Mouse (Mus musculus) hindbrain, embryonic 10.5 days (tissue): ENCODE results near the gene Cmtm4. TPM values are rescaled to one million over a fixed set of nuclear protein-coding genes. Genes with fewer than 3 reads are reported as not detected.

ENCODE experiments used
- DNase-seq: peaks from one replicate; pipeline ENCODE4 v3.0.0-alpha.2; 2017; ENCODE audit warnings: low spot score
- H3K27ac ChIP-seq: fragments of 300-500 bp; sonication (generic); 2 replicates; pipeline ENCODE4 v1.5.1; 2016; ENCODE audit warnings: mild to moderate bottlenecking, moderate library complexity
- H3K27me3 ChIP-seq: fragments of 300-500 bp; sonication (generic); 2 replicates; pipeline ENCODE4 v1.6.1; 2016; ENCODE audit warnings: mild to moderate bottlenecking; ENCODE audit not compliant: poor library complexity, insufficient read depth, severe bottlenecking
- H3K36me3 ChIP-seq: fragments of 300-500 bp; sonication (generic); 2 replicates; pipeline ENCODE4 v1.6.1; 2016; ENCODE audit warnings: mild to moderate bottlenecking, moderate library complexity
- H3K4me1 ChIP-seq: fragments of 300-500 bp; sonication (generic); replicated peaks from 2 replicates; pipeline ENCODE4 v1.6.1; 2016; ENCODE audit warnings: mild to moderate bottlenecking
- H3K4me3 ChIP-seq: fragments of 300-500 bp; sonication (generic); 2 replicates; pipeline ENCODE4 v1.5.1; 2016; ENCODE audit warnings: mild to moderate bottlenecking, moderate library complexity
- H3K9me3 ChIP-seq: fragments of 300-500 bp; sonication (generic); 2 replicates; pipeline ENCODE4 v1.6.1; 2016; ENCODE audit warnings: mild to moderate bottlenecking, moderate library complexity
- WGBS: fragments of 180-500 bp; shearing (Covaris S2); methylation state at CpG from one replicate; pipeline ENCODE4 v1.1.7; 2016; 5-methylcytosine and 5-hydroxymethylcytosine counted together
- polyA plus RNA-seq: library from polyadenylated mRNA; unstranded; fragments of >200 nt; fragmentation: Nextera tagmentation; extraction: Ambion mirVana; gene quantifications from 2 replicates; pipeline ENCODE4 v1.2.1, GENCODE M21; 2016

Gene Cmtm4
- polyA plus RNA-seq, 1 experiment from 2014 or later, result 1.9 TPM

DNA sequence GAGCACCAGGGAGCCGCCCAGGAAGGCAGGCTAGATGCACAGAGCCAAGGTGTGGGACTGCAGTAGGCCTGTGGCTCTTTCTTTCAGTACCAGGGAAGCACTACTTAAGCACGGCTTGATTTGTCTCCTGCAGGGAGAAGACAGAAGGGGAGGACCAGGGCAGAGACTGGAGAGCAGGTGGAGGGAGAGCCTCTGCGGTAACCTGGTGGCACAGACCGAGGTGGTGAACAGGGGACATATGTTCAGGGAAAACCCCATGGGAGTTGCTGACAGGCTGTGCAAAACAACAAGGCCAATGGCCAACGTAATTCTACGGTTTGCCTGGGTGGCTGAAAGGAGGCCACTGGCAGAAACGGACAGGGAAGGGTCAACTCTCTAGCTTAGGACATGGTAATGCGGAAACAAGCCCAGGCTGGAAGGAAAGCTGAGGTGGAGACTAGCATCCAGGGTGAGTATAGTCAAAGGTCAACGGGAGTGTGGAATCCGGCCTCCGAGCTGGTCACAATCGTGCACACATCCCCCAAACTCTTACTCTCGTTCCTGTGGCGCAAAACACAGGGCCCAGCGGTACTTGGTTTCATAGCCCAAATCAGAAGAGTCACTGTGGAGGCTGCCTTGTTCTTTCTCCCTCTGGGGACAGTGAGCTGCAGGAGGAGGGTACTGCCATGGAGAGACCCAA lies 35.7 kb downstream of the Cmtm4 start:
- Histone ChIP-seq H3K4me1 (peaks cover 11% of the 10 kb centered on the region), H3K4me3 (no peak overlapping the region), H3K9me3 (no peaks in the 10 kb centered on the region), H3K27me3 (no peaks in the 10 kb centered on the region), H3K36me3 (peaks cover 24% of the 10 kb centered on the region), H3K27ac (peak overlapping the region; percentile 53)
- no peak for DNase-seq
- 64% methylated on average over 15 of the region's 15 CpGs for WGBS

DNA sequence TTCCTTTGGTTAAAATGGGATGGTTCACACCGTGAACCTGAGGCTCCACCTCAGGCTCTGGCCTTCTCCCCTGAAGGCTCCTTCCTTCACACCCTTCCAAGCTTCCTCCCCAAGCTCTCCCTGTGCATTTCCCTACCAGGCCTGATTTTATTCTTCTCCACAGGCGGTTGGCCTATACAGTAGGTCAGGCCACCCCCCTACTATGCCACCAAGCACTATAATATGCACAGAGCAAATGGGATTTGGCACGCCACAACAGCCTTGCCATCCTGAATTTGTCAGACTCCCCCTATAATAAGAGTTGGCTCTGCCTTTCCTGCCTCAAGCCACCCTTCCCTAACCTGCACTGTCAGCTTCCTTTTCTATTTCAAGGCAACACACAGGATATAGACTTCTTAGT lies 37.0 kb downstream of the Cmtm4 start:
- no peak overlapping the region for H3K27ac ChIP-seq
- no peak for DNase-seq
- peaks cover 33% of the 10 kb centered on the region for H3K36me3 ChIP-seq
- H3K4me1 ChIP-seq, result peaks cover 11% of the 10 kb centered on the region
- 84% methylated on average over 3 of the region's 3 CpGs for WGBS
- H3K4me3 ChIP-seq, result no peak overlapping the region
- H3K27me3 ChIP-seq, result no peaks in the 10 kb centered on the region
- H3K9me3 ChIP-seq, result no peaks in the 10 kb centered on the region

- 95% methylated on average over 10 of the region's 10 CpGs for WGBS
- H3K4me1 ChIP-seq, result peaks cover 2% of the 10 kb centered on the region
- peaks cover 40% of the 10 kb centered on the region for H3K36me3 ChIP-seq
- no peak overlapping the region for H3K27ac ChIP-seq
- H3K9me3 ChIP-seq, result no peaks in the 10 kb centered on the region
- DNase-seq, result no peak
- H3K27me3 ChIP-seq, result no peaks in the 10 kb centered on the region
- no peak overlapping the region for H3K4me3 ChIP-seq
Observed at GRCm38 (mm10) chr8:104354504-104354903, 41.1 kb downstream of the Cmtm4 start.

DNA sequence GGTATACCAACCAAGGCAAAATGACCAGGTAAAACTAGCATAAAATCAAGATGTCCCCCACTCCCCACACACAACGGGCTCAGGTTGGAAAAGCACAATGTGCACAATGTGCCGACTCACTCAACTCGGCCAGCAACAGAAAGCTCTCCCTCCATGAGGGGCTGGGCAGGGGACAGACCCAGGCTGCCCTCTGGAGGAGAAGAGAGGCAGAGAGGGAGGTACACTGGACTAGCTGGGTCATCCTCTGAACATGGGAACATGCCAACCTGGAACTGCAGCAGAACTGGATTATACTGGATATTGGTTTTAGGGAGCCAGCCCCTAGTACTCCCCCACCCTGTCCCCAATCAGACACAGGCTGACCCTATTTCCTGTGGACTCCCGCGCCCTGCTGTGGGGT lies 42.4 kb downstream of the Cmtm4 start:
- H3K4me3 ChIP-seq, result no peak overlapping the region
- DNase-seq, result no peak
- 66% methylated on average over 5 of the region's 5 CpGs for WGBS
- H3K36me3 ChIP-seq, result peaks cover 42% of the 10 kb centered on the region
- H3K4me1 ChIP-seq, result no peaks in the 10 kb centered on the region
- H3K27ac ChIP-seq, result no peak overlapping the region
- no peaks in the 10 kb centered on the region for H3K27me3 ChIP-seq
- H3K9me3 ChIP-seq, result no peaks in the 10 kb centered on the region

DNA sequence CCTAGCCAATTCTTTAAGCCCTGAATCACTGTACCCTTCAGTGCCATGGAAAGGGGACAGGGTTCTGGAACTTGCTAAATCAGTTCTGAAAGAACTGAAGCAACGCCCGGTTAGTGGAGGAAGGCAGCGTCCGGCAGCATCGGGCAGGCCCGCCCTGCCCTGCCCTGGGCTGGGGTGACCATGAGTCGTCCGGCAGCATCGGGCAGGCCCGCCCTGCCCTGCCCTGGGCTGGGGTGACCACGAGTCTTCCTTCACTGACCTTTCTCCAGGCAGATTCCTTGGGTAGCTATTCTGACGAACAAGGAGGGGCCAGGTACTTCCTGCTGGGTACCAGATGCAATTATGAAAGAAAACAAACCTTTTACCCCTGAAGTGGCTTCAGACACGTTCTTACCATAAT lies 45.6 kb downstream of the Cmtm4 start:
- Histone ChIP-seq H3K4me3 (no peak overlapping the region), H3K4me1 (peaks cover 8% of the 10 kb centered on the region; the same call in 1 of the 2 replicates), H3K36me3 (peaks cover 49% of the 10 kb centered on the region), H3K27me3 (no peaks in the 10 kb centered on the region), H3K9me3 (no peaks in the 10 kb centered on the region), H3K27ac (no peak overlapping the region)
- WGBS, result 80% methylated on average over 13 of the region's 13 CpGs
- DNase-seq, result no peak

DNA sequence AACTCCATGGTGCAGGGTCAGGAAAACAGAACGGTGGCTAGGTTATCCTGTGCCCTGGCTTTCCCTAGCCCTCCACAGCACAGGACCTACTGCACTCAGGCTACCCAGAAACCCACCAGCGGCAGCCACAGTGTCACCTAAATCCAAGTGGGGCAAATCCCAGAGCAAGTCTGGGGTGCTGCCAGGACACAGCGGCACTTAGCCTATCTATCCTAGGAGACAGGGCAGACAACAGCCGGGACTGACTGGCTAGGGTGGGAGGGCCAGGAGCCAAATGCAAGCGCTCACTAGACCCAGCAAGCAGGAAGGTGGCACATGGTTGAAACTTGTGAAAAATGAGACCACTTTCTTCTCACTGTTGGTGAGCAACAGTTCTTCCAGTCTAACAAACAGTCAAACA lies 46.6 kb downstream of the Cmtm4 start:
- Histone ChIP-seq H3K27ac (no peak overlapping the region), H3K4me3 (no peak overlapping the region), H3K36me3 (peaks cover 46% of the 10 kb centered on the region), H3K9me3 (no peaks in the 10 kb centered on the region), H3K4me1 (peaks cover 12% of the 10 kb centered on the region; the same call in 1 of the 2 replicates), H3K27me3 (no peaks in the 10 kb centered on the region)
- DNase-seq, result no peak
- 91% methylated on average over 5 of the region's 5 CpGs for WGBS

GRCm38 (mm10) chr8:104346706-104347105 lies 48.9 kb downstream of the Cmtm4 start:
- Histone ChIP-seq H3K9me3 (no peaks in the 10 kb centered on the region), H3K36me3 (peaks cover 43% of the 10 kb centered on the region), H3K27ac (peak overlapping the region; percentile 12; the same call in 1 of the 2 replicates), H3K4me3 (no peak overlapping the region), H3K27me3 (no peaks in the 10 kb centered on the region), H3K4me1 (peaks cover 18% of the 10 kb centered on the region)
- no peak for DNase-seq
- WGBS, result 58% methylated on average over 12 of the region's 12 CpGs

DNA sequence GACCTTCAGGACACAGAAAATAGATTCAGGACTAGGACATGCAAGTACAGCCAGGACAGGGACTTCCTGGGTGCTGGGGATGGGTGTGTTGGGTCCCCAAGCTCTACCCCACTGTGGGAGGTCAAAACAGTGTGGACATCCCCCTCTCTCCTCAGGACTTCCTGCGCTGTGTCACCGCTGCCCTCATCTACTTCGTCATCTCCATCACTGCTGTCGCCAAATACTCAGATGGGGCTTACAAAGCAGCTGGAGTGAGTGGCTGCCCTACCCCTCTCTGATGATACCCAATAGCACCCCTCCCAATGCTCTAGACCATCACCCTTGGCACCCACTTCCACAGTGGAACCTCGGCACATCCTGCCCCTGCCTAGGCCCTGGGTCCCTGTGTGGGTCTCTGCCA lies 51.0 kb downstream of the Cmtm4 start:
- DNase-seq, result no peak
- H3K27me3 ChIP-seq, result no peaks in the 10 kb centered on the region
- H3K4me1 ChIP-seq, result peaks cover 34% of the 10 kb centered on the region
- WGBS, result 89% methylated on average over 5 of the region's 5 CpGs
- no peaks in the 10 kb centered on the region for H3K9me3 ChIP-seq
- no peak overlapping the region for H3K4me3 ChIP-seq
- H3K36me3 ChIP-seq, result peaks cover 39% of the 10 kb centered on the region
- H3K27ac ChIP-seq, result no peak overlapping the region

- H3K27me3 ChIP-seq, result no peaks in the 10 kb centered on the region
- H3K27ac ChIP-seq, result no peak overlapping the region
- H3K9me3 ChIP-seq, result no peaks in the 10 kb centered on the region
- H3K4me1 ChIP-seq, result peaks cover 41% of the 10 kb centered on the region
- H3K4me3 ChIP-seq, result no peak overlapping the region
- peaks cover 39% of the 10 kb centered on the region for H3K36me3 ChIP-seq
- 18% methylated on average over 7 of the region's 7 CpGs for WGBS
- peak; percentile 87 for DNase-seq
Observed at GRCm38 (mm10) chr8:104343957-104344356, 51.6 kb downstream of the Cmtm4 start.

DNA sequence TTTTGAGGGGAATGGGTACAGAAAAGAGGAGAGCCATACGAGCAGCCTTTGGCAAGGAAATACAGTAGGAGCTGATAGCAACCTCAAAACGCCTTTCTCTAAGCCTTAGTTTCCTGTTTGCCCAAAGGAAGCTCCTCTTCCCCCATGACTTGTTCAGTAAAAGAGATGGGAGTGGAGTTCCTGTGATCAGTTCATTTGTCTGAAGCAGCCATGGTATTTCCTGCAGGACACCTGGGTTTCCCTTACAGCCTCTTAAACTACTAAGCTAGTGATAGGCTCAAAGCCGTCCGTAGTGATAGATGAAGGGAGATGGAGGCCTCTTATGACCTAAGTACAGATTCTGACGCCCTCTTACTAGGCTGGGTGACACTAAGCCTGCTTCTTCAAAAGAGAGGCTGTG lies 53.2 kb downstream of the Cmtm4 start:
- no peaks in the 10 kb centered on the region for H3K9me3 ChIP-seq
- DNase-seq, result no peak
- H3K36me3 ChIP-seq, result peaks cover 31% of the 10 kb centered on the region
- H3K4me3 ChIP-seq, result no peak overlapping the region
- H3K27me3 ChIP-seq, result no peaks in the 10 kb centered on the region
- no peak overlapping the region for H3K27ac ChIP-seq
- WGBS, result 82% methylated on average over 5 of the region's 5 CpGs
- H3K4me1 ChIP-seq, result peaks cover 41% of the 10 kb centered on the region

DNA sequence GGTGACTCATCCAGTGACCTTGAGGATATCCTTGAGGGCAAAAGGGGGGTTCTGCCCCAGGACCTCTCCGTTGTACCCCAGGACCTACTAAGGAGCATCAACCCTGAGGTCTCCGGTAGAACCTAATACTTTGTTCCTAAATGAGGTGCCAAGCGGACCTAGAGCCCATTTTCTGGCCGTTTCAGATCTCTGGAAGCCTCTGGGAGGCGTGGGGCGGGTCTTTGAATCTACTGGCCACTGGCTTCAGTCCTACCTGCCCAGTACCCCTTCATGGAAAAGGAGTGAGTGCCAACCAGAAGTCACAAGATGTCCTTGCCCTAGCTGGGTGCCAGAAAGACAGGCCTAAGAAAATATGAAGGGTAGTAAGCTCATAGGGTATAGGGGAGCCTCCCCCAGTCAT lies 53.9 kb downstream of the Cmtm4 start:
- no peak for DNase-seq
- Histone ChIP-seq H3K4me3 (peak overlapping the region; percentile 70), H3K27me3 (no peaks in the 10 kb centered on the region), H3K9me3 (no peaks in the 10 kb centered on the region), H3K27ac (peak overlapping the region; percentile 93), H3K36me3 (peaks cover 23% of the 10 kb centered on the region), H3K4me1 (peaks cover 36% of the 10 kb centered on the region)
- WGBS, result 47% methylated on average over 6 of the region's 6 CpGs

DNA sequence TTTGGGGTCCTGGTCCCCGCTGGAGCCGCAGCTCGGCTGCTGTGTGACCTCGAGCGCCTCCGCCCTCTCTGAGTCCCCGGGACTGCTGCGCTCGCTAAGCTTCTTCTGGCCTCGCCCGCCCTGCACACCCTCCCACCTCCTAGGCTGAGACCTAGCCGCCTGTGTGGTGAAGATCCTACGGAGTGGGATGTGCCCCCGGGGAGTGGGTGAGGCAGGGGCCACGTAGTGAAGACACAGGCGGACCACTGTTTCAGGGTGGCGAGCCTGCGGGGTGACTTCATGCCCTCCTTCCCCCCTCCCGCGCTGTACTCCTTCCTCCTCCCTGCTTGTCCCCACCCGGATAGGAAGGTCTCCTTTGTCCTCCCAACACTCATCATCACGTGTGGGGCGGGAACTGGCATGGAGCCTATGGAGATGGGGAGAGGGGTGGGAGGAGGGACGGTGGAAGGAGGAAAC lies 54.5 kb downstream of the Cmtm4 start:
- H3K27me3 ChIP-seq, result no peaks in the 10 kb centered on the region
- peak; percentile 78 for DNase-seq
- no peaks in the 10 kb centered on the region for H3K9me3 ChIP-seq
- WGBS, result under 1% methylated on average over 24 of the region's 24 CpGs
- H3K27ac ChIP-seq, result peak overlapping the region; percentile 93
- peaks cover 18% of the 10 kb centered on the region for H3K36me3 ChIP-seq
- peaks cover 33% of the 10 kb centered on the region for H3K4me1 ChIP-seq
- peak overlapping the region; percentile 70 for H3K4me3 ChIP-seq

DNA sequence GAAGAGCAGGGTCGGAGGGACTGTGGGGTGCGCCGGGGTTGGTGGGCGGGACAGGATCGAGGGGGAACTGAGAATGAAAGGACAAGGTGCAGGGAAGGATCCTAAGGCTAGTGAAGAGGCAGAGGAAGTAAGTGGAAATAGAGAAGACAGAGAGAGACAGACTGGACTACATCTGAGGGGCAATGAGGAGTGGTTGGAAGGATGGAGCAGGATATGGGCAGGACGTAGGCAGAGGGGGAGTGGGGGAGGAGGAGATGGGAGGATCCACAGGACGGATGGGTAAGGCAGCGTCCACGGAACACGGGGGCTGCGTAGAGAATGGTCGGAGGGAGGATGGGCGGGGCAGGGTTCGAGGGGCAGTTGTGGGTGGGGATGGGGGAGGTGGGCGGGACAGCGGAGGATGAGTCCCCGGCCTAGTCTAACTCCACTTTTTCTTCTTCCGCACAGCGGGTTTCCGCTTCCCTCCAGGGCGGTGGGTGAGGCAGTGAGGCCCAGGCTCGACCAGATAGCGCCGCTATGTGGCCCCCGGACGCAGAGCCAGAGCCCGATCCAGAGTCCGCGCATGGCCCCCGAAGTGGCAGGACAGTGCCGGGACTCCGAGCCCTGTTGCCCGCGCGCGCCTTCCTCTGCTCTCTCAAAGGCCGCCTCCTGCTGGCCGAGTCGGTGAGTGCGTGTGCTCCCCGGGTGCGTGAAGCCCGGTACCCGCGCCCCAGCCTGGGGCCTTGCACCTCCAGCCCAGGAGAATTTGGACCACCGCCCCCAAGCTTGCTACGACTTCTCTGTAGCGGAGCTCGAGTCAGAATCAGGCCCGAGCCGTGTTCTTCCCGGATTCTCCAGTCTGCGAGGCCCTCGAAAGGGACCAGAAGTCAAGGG lies 55.1 kb downstream of the Cmtm4 start:
- Histone ChIP-seq H3K27me3 (no peaks in the 10 kb centered on the region), H3K4me3 (peak overlapping the region; percentile 70), H3K4me1 (peaks cover 33% of the 10 kb centered on the region), H3K27ac (peak overlapping the region; percentile 93), H3K9me3 (no peaks in the 10 kb centered on the region), H3K36me3 (peaks cover 15% of the 10 kb centered on the region)
- under 1% methylated on average over 54 of the region's 54 CpGs for WGBS
- DNase-seq, result peak; percentile 87
